Comparison of ENCODE assay signal across 11 mouse cellular contexts in genomic region chr17:25643517-25644294, GRCm38 (mm10).
A peak's percentile ranks its signal among the peaks of the same experiment; 100 is the strongest.
DNase-seq lines count a peak whose midpoint lies in the region; ATAC-seq and TF ChIP-seq lines count a peak whose summit lies in the region.
"Had no signal": no experiment of that assay in that cellular context is flagged by ENCODE, and none has a peak within 500 bp of the region (broad histone marks: within the 10 kb centered on the region; RNA-seq: fewer than 3 reads in every experiment).

No protein-coding gene starts in this region.

- no peaks in the 10 kb centered on the region for H3K27me3 ChIP-seq in lung, embryonic 14.5 days (ENCODE audit: insufficient read depth, low read length)
- no peaks in the 10 kb centered on the region for H3K27me3 ChIP-seq in forebrain, embryonic 14.5 days (replicated peaks; ENCODE audit: control insufficient read depth, insufficient read depth, low read length)
- H3K27me3 ChIP-seq in midbrain, embryonic 14.5 days (ENCODE audit: control insufficient read depth, insufficient read depth, low read length): no peaks in the 10 kb centered on the region
- no peaks in the 10 kb centered on the region for H3K27me3 ChIP-seq in liver, embryonic 12.5 days (replicated peaks)
- H3K27me3 ChIP-seq: liver, embryonic 13.5 days had no signal

- peak; percentile 56 for ATAC-seq in lung, embryonic 14.5 days (ENCODE audit: insufficient read depth)
- ATAC-seq in forebrain, embryonic 14.5 days: 0 out of 2 replicates have a peak, but pooled peaks have one; percentile 48
- no peak for ATAC-seq in midbrain, embryonic 14.5 days (ENCODE audit: low FRiP score, low TSS enrichment)
- ATAC-seq in liver, embryonic 12.5 days: no peak

- peaks cover 6% of the 10 kb centered on the region; the same call in 1 of the 2 replicates for H3K4me1 ChIP-seq in lung, embryonic 14.5 days (ENCODE audit: insufficient read depth)
- H3K4me1 ChIP-seq in forebrain, embryonic 14.5 days (ENCODE audit: control insufficient read depth, insufficient read depth, low read length): peaks cover 22% of the 10 kb centered on the region; the same call in 1 of the 2 replicates
- H3K4me1 ChIP-seq in midbrain, embryonic 14.5 days (ENCODE audit: control insufficient read depth, insufficient read depth, low read length): peaks cover 12% of the 10 kb centered on the region; the same call in 1 of the 2 replicates
- H3K4me1 ChIP-seq in liver, embryonic 12.5 days: no peaks in the 10 kb centered on the region

- no peak overlapping the region for H3K4me3 ChIP-seq in lung, embryonic 14.5 days (ENCODE audit: low read depth, low read length)
- no peak overlapping the region for H3K4me3 ChIP-seq in forebrain, embryonic 14.5 days (ENCODE audit: low read depth, low read length)
- no peak overlapping the region for H3K4me3 ChIP-seq in midbrain, embryonic 14.5 days (replicated peaks; ENCODE audit: low read depth, low read length)
- no peak overlapping the region for H3K4me3 ChIP-seq in liver, embryonic 12.5 days
- H3K4me3 ChIP-seq: liver, embryonic 13.5 days; myocyte had no signal

- H3K36me3 ChIP-seq in lung, embryonic 14.5 days (ENCODE audit: insufficient read depth): no peaks in the 10 kb centered on the region
- H3K36me3 ChIP-seq in forebrain, embryonic 14.5 days (ENCODE audit: control insufficient read depth, insufficient read depth, low read length): no peaks in the 10 kb centered on the region
- peaks cover 2% of the 10 kb centered on the region; the same call in 1 of the 2 replicates for H3K36me3 ChIP-seq in midbrain, embryonic 14.5 days (ENCODE audit: control insufficient read depth, insufficient read depth, low read length)
- no peaks in the 10 kb centered on the region for H3K36me3 ChIP-seq in liver, embryonic 12.5 days
- H3K36me3 ChIP-seq: liver, embryonic 13.5 days had no signal

- no peak for TF ChIP-seq POLR2A in brain, embryonic 14.5 days (IDR thresholded peaks at IDR 0.05; ENCODE audit: borderline replicate concordance, extremely low read depth, insufficient read depth, insufficient read length, poor library complexity, severe bottlenecking)

- no peak overlapping the region for H3K9ac ChIP-seq in lung, embryonic 14.5 days
- H3K9ac ChIP-seq in forebrain, embryonic 14.5 days (ENCODE audit: low read length): no peak overlapping the region
- H3K9ac ChIP-seq in midbrain, embryonic 14.5 days (replicated peaks; ENCODE audit: low read length): no peak overlapping the region; the same call in 1 of the 2 replicates
- H3K9ac ChIP-seq in liver, embryonic 12.5 days: no peak overlapping the region
- H3K9ac ChIP-seq: liver, embryonic 13.5 days had no signal

- WGBS in lung, embryonic 14.5 days: 60% methylated on average over 13 of the region's 13 CpGs
- 61% methylated on average over 13 of the region's 13 CpGs for WGBS in forebrain, embryonic 14.5 days
- 59% methylated on average over 13 of the region's 13 CpGs for WGBS in midbrain, embryonic 14.5 days
- 73% methylated on average over 13 of the region's 13 CpGs for WGBS in liver, embryonic 12.5 days (ENCODE audit: insufficient replicate concordance)

- no peak overlapping the region for H3K27ac ChIP-seq in lung, embryonic 14.5 days (ENCODE audit: low read depth)
- no peak overlapping the region for H3K27ac ChIP-seq in forebrain, embryonic 14.5 days (ENCODE audit: low read depth, low read length)
- H3K27ac ChIP-seq in midbrain, embryonic 14.5 days (replicated peaks; ENCODE audit: low read depth, low read length): 0 out of 2 replicates have a peak overlapping the region, but pooled peaks have one; percentile 13
- no peak overlapping the region for H3K27ac ChIP-seq in liver, embryonic 12.5 days
- H3K27ac ChIP-seq: liver, embryonic 13.5 days had no signal

- H3K9me3 ChIP-seq in lung, embryonic 14.5 days (ENCODE audit: low read depth, low read length): no peaks in the 10 kb centered on the region
- H3K9me3 ChIP-seq in forebrain, embryonic 14.5 days (replicated peaks; ENCODE audit: control insufficient read depth, low read length): no peaks in the 10 kb centered on the region
- no peaks in the 10 kb centered on the region for H3K9me3 ChIP-seq in midbrain, embryonic 14.5 days (ENCODE audit: control insufficient read depth, low read length)
- no peaks in the 10 kb centered on the region for H3K9me3 ChIP-seq in liver, embryonic 12.5 days (replicated peaks)
- H3K9me3 ChIP-seq: liver, embryonic 13.5 days had no signal

- peak; percentile 76 for DNase-seq in lung, embryonic 14.5 days
- no peak for DNase-seq in lung, adult 18-20 months
- peak; percentile 66 for DNase-seq in brain, embryonic 14.5 days (ENCODE audit: low read depth)
- DNase-seq in forebrain, embryonic 14.5 days (ENCODE audit: low spot score): peak; percentile 49
- DNase-seq in midbrain, embryonic 14.5 days: peak; percentile 43
- no peak for DNase-seq in thymus, postnatal 14 days
- DNase-seq: kidney, postnatal 4 days; liver, embryonic 13.5 days had no signal

- H3K4me2 ChIP-seq in lung, embryonic 14.5 days: no peak overlapping the region
- H3K4me2 ChIP-seq in forebrain, embryonic 14.5 days (ENCODE audit: low read length): 0 out of 2 replicates have a peak overlapping the region, but pooled peaks have one; percentile 1
- H3K4me2 ChIP-seq in midbrain, embryonic 14.5 days (ENCODE audit: low read length): no peak overlapping the region
- H3K4me2 ChIP-seq in liver, embryonic 12.5 days: no peak overlapping the region
- H3K4me2 ChIP-seq: heart, embryonic 11.5 days; liver, embryonic 13.5 days had no signal

- no peak for TF ChIP-seq CTCF in lung, embryonic 14.5 days (IDR thresholded peaks at IDR 0.05; ENCODE audit: low read depth)
- no peak for TF ChIP-seq CTCF in brain, embryonic 14.5 days (IDR thresholded peaks at IDR 0.05; ENCODE audit: borderline replicate concordance, extremely low read depth, insufficient read depth, insufficient read length)

Comparison
In these comparisons a context has a peak if more than half of its experiments do, and no peak if none do; other contexts are left out.
1. DNase-seq: peak in lung, embryonic 14.5 days (single experiment), brain, embryonic 14.5 days (single experiment), forebrain, embryonic 14.5 days (single experiment) and midbrain, embryonic 14.5 days (single experiment); none in lung, adult 18-20 months (0 of 2) and thymus, postnatal 14 days (single experiment).
2. ATAC-seq: peak in lung, embryonic 14.5 days (single experiment) and forebrain, embryonic 14.5 days (single experiment); none in midbrain, embryonic 14.5 days (single experiment) and liver, embryonic 12.5 days (single experiment).